Mouse (Mus musculus): Measurements from ENCODE around the gene Nsg1. TPM values are rescaled to one million over a fixed set of nuclear protein-coding genes. Genes with fewer than 3 reads are reported as not detected.

The Nsg1 gene
- 100 to 1,000 TPM; 721 to 749 TPM for total RNA-seq (2021)
- long read RNA-seq, transcript Nsg1-201 (5 exons, 2,581 nt): major isoform, 58 of 141 reads
- long read RNA-seq, partial matches to known transcripts: 8 of 141 reads
- long read RNA-seq, other reads (novel, unspliced or antisense): 73 of 141 reads

GRCm38 (mm10) chr5:38159634-38160413 is at the start of gene Nsg1:
Gene Nsg1 (minus strand): TSS chr5:38159907.
- DNase-seq (ENCODE audit: low spot score in 2 of 2): no peak

GRCm38 (mm10) chr5:38208985-38209384 is 49.3 kb upstream of the Nsg1 start:
- DNase-seq (ENCODE audit: low spot score in 2 of 2): no peak

GRCm38 (mm10) chr5:38205303-38205726 is 45.6 kb upstream of the Nsg1 start:
- DNase-seq (ENCODE audit: low spot score in 2 of 2): no peak

GRCm38 (mm10) chr5:38199686-38200085 is 40.0 kb upstream of the Nsg1 start:
- DNase-seq (ENCODE audit: low spot score in 2 of 2): no peak

- peak; percentile 93 to 94 for DNase-seq (ENCODE audit: low spot score in 2 of 2)
Observed at GRCm38 (mm10) chr5:38197482-38197823, 37.7 kb upstream of the Nsg1 start.

- DNase-seq (ENCODE audit: low spot score in 2 of 2): no peak
Observed at GRCm38 (mm10) chr5:38196821-38197481, 37.2 kb upstream of the Nsg1 start.

GRCm38 (mm10) chr5:38195941-38196340 is 36.2 kb upstream of the Nsg1 start:
- DNase-seq (ENCODE audit: low spot score in 2 of 2): no peak

- DNase-seq (ENCODE audit: low spot score in 2 of 2): no peak
Observed at GRCm38 (mm10) chr5:38194946-38195345, 35.2 kb upstream of the Nsg1 start.

- DNase-seq (ENCODE audit: low spot score in 2 of 2): no peak
Observed at GRCm38 (mm10) chr5:38190907-38191306, 31.2 kb upstream of the Nsg1 start.

- DNase-seq (ENCODE audit: low spot score in 2 of 2): no peak
Observed at GRCm38 (mm10) chr5:38187006-38187405, 27.3 kb upstream of the Nsg1 start.

- no peak for DNase-seq (ENCODE audit: low spot score in 2 of 2)
Observed at GRCm38 (mm10) chr5:38184688-38185285, 25.1 kb upstream of the Nsg1 start.

- no peak for DNase-seq (ENCODE audit: low spot score in 2 of 2)
Observed at GRCm38 (mm10) chr5:38174256-38174912, 14.7 kb upstream of the Nsg1 start.

- DNase-seq (ENCODE audit: low spot score in 2 of 2): no peak
Observed at GRCm38 (mm10) chr5:38173766-38174165, 14.1 kb upstream of the Nsg1 start.

GRCm38 (mm10) chr5:38168497-38168896 is 8.8 kb upstream of the Nsg1 start:
- DNase-seq (ENCODE audit: low spot score in 2 of 2): no peak

GRCm38 (mm10) chr5:38158947-38159633 is 617 bp downstream of the Nsg1 start:
- DNase-seq (ENCODE audit: low spot score in 2 of 2): peak; percentile 75 to 83

- DNase-seq (ENCODE audit: low spot score in 2 of 2): peak; percentile 52 to 57
Observed at GRCm38 (mm10) chr5:38158501-38158946, 1.2 kb downstream of the Nsg1 start.

GRCm38 (mm10) chr5:38157481-38158020 is 2.2 kb downstream of the Nsg1 start:
- no peak for DNase-seq (ENCODE audit: low spot score in 2 of 2)

- DNase-seq (ENCODE audit: low spot score in 2 of 2): no peak
Observed at GRCm38 (mm10) chr5:38153636-38154035, 6.1 kb downstream of the Nsg1 start.

GRCm38 (mm10) chr5:38152201-38153108 is 7.3 kb downstream of the Nsg1 start:
- no peak for DNase-seq (ENCODE audit: low spot score in 2 of 2)

Data from layer of hippocampus, postnatal 10 days (tissue).